Mouse (Mus musculus) C2C12 (cell line): ENCODE measurements at regions not wholly inside any gene's neighbourhood (a gene's known extent, or its start where the extent isn't known, plus 50 kb on each side); places are given as distances from the start of the nearest gene placed in this dataset.
"Not testable (repeated sequence)": the region's sequence is repeated elsewhere in the genome, so short reads cannot be mapped to it uniquely, and the experiment has no call there.

Source experiments
- CTCF ChIP-seq: IDR thresholded peaks from one replicate; pipeline ENCODE4 v1.5.1; 2011; ENCODE audit not compliant: control insufficient read depth, insufficient read depth, insufficient read length
- MAX ChIP-seq: IDR thresholded peaks from one replicate; pipeline ENCODE4 v1.6.1; 2011; ENCODE audit warnings: mild to moderate bottlenecking, control low read depth
- MYOG ChIP-seq: IDR thresholded peaks from one replicate; pipeline ENCODE4 v1.6.1; 2011; ENCODE audit not compliant: control insufficient read depth, insufficient read length; ENCODE audit errors: extremely low read depth
- USF1 ChIP-seq: IDR thresholded peaks from one replicate; pipeline ENCODE4 v1.6.1; 2011; ENCODE audit warnings: low read depth, mild to moderate bottlenecking, control low read depth, moderate library complexity

GRCm38 (mm10) chr1:108135346-108135745 is 545.5 kb downstream of the Serpinb8 start:
- not testable (repeated sequence) for TF ChIP-seq MYOG, CTCF, MAX, USF1
